Mouse (Mus musculus): ENCODE measurements around the gene Mybphl.

DNA sequence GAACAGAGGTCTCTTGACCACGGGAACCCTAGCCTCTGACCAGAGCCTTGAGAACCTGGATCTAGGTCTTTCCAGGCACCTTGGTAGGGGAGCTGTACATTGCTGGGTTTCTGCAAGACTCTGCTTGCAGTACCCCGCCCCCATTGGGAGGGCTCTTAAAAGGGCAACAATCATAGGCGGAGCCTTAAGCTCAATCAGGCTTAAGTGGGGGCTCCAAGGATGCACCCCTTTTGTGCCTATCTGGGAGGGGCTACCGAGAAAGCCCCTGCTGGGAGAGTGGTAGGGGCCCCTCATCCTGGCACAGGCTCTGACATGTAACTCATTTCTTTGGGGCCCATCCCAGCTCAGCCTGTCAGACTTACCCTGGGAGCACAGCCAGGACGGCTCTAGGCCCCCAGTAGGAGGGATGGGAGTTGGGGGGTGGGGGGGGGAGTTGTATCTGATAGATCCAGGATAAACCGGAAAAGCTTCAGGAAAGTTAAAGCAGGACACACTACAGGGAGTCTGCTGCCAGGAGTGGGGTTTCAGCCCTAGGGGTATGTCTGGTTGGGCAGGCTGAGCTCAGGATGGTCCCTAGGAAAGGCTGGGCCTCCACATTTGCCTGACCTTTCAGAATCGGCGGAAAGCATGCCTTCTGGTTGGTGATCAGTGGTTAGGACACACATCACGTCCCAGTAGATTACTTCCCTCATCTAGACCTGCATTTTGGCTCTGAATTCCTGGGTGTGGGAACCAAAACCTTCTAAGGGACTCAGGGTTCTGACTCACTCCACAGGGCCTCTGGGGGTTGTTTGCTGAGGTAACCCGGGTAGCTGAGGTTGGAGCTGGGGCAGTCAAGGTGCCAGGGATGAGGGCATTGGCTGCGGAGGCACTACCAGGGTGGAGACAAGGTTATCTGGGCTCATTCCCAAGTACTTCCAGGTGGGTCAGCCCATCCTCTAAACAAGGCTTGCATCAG lies 59.4 kb downstream of the Mybphl start:
- TF ChIP-seq CTCF (conservative IDR thresholded peaks at IDR 0.05; ENCODE audit: insufficient read depth, insufficient read length, low read depth, low read length) = no peak
- no peak for TF ChIP-seq POLR2A (IDR thresholded peaks at IDR 0.05; ENCODE audit: low read depth, low read length)
